Mouse (Mus musculus) adrenal gland, adult 2 months (tissue): Measurements from ENCODE around the gene 1700028J19Rik. TPM values are rescaled to one million over a fixed set of nuclear protein-coding genes. Genes with fewer than 3 reads are reported as not detected.

ENCODE experiments used
- DNase-seq: peaks from one replicate; pipeline ENCODE4 v3.0.0; 2021
- long read RNA-seq: library from polyadenylated mRNA; stranded (forward); transcript quantifications from one replicate; pipeline ENCODE4 v2.0.0, GENCODE M21; 2021
- polyA plus RNA-seq: library from polyadenylated mRNA; depleted of rRNA; stranded (reverse); fragments of >200 nt; gene quantifications from 2 replicates; pipeline ENCODE4 v1.2.3, GENCODE M21; 2012; rRNA removed
- total RNA-seq, 2 experiments: library from RNA; stranded (reverse); gene quantifications; 2 replicates each; pipeline ENCODE4 v1.2.3; 2021

Gene 1700028J19Rik
- total RNA-seq (1 to 10 TPM in 1 of 2 experiments, under 1 TPM in 1; 0.66 to 1.4 TPM), polyA plus RNA-seq (1.2 and 1.8 TPM in 2 replicates)
- long read RNA-seq, result 0 reads

DNA sequence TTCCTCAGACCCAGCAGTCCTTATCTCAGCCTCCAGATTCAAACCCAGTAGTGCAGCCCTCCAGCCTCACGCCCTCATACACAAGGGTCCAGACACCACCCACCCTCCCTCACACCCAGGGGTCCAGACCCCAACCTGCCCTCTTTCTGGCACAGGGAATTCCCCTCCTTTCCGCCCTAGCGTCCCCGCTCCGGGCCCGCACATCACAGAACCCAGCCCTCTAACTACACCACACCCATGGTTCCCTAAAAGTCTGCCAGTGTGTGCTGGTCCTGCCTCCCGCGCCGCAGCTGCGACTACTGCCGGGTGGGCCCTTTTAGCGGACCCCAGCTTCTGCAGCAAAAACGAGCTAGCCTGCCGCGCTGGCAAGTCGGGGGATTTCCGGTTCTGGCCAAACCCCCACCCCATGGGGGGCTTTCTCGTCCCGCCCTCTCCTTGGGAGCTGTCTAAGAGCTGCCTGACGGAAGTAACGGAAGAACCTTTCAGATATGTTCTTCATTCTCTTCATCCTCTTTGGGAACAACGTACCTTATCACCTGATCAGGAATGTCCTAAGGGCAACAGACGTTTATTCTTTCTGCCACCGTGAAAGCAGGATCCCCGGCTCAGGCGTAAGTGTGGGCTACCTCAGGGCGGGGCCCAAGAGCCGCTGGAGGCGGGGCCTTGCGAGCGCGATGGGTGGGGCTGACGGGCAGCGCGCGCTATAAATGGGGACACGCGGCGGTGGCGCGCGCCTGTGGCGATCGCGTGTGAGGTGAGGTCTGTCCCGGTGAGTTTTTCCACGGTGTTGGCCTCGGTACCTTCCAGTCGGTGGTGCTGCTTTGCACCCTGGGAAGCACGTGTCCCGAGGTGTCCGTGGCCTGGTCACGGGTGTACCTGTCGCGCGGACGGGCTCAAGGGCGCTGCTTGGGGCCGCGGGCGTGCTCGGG lies at the start of gene 1700028J19Rik, which contains the start of gene 2410002F23Rik:
Gene 1700028J19Rik, minus strand, starts transcription at position 641 of the 929 bp plus-strand sequence.
Gene 2410002F23Rik, plus strand, starts transcription at position 668 of the 929 bp plus-strand sequence.
- DNase-seq, result peak; percentile 91

DNA sequence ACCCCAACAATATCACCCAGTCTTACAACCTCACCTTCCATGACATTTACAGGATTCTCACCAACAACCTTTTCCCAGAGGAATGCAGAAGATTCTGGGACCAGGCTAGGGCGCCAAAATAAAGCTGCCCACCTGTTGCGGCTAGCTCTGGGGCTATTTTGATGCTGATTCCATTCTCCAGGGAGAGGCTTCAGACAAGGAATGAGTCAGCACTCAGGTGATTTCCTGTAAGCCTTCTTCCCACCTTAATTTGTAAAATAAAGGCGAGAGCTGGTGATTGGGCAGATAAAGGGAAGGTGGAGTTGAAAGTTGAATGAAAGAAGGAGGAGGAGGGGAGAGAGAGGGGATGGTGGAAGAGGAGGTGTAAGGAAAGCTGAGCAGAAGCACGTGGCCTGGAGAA lies 44.9 kb upstream of the 1700028J19Rik start:
- no peak for DNase-seq

DNA sequence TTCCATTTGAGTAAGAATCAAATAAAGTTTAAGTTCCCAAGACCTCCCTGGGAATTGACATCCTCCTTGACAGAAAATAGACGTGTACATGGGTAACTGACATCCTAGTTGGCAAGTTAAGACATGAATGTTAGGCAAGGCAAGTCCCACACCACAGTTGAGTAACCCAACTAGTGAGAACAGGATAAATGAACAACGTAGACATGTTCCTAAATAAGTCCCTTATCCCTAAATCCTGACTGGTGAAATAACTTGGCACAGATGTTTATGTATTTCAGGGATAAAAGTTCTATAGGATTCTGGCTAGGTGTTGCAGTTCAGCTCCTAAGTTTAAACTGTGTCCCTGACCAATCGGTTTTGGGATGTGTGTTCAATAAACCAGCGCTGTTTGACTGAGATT lies 44.5 kb upstream of the 1700028J19Rik start:
- DNase-seq, result no peak

- no peak for DNase-seq
These were observed 41.3 kb upstream of the 1700028J19Rik start for GRCm38 (mm10) chr7:44287760-44288159.

DNA sequence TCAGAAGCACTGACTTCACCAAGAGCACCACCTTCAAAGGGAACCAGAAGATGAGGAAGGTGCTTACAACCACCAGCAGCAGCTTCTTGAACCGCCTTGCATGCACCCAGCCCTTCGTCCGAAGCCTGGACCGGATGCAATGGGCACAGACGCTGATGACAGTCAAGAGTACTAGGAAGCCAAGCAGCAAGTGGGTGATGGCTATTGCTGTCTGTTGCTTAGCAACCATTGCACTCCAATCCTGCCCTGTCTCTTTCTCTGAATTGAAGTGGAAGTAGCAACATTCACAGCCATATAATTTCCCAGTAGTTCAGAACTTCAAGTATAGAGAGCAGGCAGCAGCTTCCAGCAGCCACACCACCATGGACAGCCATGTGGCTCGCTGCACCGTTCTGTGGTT lies 35.1 kb upstream of the 1700028J19Rik start:
- DNase-seq, result no peak

DNA sequence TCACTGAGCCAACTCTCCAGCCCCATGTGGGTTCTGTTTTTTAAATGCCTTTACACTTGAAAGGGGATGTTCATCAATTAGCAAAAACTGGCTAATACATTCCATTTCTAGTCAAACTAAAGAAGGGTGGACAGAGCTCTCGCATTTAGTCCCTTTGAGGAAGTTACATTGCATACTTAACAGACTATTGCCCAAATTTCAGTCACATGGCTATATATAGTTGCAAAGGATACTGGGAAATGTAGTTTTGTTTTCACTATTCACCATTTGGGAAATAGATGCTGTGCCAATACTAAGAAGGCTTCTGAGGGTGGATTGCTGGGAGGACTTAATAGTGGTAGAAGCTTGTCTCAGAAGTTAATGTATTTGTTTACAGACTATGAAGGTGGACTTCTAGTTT lies 34.5 kb upstream of the 1700028J19Rik start:
- no peak for DNase-seq

- DNase-seq, result no peak
These were observed 30.7 kb upstream of the 1700028J19Rik start for GRCm38 (mm10) chr7:44277250-44277622.

DNA sequence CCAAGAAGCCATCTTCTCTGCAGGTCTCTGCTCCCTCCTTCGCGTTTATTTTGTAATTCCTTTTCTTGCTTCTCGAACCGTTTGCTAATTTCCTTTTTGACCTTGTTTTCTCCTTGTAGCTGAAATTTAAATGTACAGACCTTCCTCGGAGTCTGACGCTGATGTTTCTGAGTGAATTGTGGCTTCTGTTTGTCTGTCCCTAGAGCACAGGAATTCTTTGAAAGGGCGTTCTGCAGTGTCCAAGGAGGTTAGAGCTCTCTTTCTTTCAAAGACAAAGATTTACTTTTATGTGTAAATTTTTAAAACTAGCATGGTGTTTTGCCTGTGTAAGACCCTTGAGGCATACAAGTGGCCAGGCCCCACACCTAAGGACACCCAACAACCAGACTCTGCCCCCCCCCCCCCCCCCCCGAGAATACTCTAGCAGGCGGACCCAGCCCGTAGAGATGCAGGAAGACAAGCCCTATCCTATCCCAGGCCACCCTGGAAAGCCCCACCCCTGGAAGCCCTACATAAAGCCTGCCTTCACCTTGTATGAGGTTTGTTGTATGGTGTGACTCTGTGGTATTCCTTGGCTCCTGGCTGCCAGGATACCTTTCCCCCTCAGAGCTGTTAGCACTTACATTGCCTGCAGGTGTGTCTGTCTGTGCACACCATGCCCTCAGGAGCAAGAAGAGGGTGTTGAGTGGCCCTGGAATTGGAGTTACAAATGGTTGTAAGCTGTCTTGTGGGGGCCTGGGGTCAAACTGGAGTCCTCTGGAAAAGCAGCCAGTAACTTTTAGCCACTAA lies 30.2 kb upstream of the 1700028J19Rik start:
- no peak for DNase-seq

- no peak for DNase-seq
These were observed 29.1 kb upstream of the 1700028J19Rik start for GRCm38 (mm10) chr7:44275546-44275945.

GRCm38 (mm10) chr7:44274096-44274495 lies 27.6 kb upstream of the 1700028J19Rik start:
- DNase-seq, result no peak

GRCm38 (mm10) chr7:44273446-44273845 lies 27.0 kb upstream of the 1700028J19Rik start:
- no peak for DNase-seq

DNA sequence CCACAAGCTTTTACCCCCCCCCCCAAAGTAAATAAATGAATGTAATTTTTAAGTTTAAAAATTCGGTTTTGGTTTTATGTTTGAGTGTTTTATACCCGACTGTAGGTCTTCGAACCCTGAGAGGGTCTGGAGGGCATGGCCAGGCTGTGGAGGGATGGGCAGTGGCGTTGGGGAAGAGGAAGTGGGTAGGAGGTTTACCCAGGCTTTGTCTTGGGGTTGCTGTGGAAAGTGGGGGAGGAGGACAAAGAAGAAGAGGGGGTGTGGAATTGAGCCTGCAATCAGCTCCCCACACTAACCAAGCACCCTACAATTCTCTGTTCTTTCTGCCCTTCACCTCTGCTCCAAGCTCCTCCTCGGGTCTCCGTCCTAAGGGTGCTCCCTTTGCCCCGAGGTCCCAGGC lies 26.1 kb upstream of the 1700028J19Rik start:
- no peak for DNase-seq

- no peak for DNase-seq
These were observed 24.8 kb upstream of the 1700028J19Rik start for GRCm38 (mm10) chr7:44271309-44271708.

GRCm38 (mm10) chr7:44269397-44269796 lies 22.9 kb upstream of the 1700028J19Rik start:
- DNase-seq, result no peak

- no peak for DNase-seq
These were observed 21.6 kb upstream of the 1700028J19Rik start for GRCm38 (mm10) chr7:44268117-44268516.

GRCm38 (mm10) chr7:44262791-44263643 lies 16.5 kb upstream of the 1700028J19Rik start:
- DNase-seq, result peak; percentile 89

DNA sequence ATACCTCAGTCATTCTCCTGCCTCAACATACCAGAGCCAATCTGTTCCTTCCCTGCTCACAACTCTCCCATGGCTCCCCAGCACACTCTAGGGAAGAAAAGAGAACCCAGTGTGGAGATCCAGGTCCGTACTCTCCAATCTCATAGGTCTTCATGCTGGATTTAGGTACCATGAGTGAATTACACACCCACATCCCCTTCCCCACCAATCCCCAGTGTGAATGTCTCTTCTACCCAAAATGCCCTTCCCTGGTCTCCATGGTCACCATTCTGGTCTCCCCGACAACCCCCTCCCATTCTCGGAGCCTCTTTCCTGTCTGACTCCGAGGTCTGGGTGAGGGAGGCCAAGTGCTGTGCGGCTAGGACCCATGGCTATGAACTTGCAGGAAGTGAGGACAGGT lies 14.7 kb upstream of the 1700028J19Rik start, which contains the start of gene Gm15517:
Gene Gm15517, plus strand, starts transcription at position 301 of the 400 bp plus-strand sequence.
- no peak for DNase-seq

DNA sequence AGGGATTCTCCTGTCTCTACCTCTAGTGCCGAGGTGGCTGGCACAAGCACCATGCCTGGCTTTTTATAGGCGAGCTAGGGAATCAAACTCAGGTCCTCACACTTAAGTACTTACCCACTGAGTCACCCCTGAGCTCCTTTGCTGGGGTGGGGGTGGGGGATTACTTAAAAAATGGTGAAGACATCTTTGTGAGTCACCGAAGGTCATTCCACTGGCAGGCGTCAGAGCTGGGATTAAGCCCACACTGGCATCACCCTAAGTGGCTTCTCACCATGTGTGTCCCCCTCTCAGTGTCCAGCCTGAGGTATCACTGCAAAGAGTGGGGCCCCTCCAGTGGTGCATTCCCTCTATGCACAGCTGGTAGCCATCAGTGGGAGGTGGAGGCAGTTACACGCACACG lies 13.9 kb upstream of the 1700028J19Rik start:
- peak; percentile 50 for DNase-seq

- DNase-seq, result no peak
These were observed 10.8 kb upstream of the 1700028J19Rik start, which contains the start of gene Acp4 for GRCm38 (mm10) chr7:44257278-44257677. TSS of gene Acp4 (minus strand) at chr7:44257378.

- DNase-seq, result no peak
These were observed 8.4 kb upstream of the 1700028J19Rik start for GRCm38 (mm10) chr7:44254930-44255329.

DNA sequence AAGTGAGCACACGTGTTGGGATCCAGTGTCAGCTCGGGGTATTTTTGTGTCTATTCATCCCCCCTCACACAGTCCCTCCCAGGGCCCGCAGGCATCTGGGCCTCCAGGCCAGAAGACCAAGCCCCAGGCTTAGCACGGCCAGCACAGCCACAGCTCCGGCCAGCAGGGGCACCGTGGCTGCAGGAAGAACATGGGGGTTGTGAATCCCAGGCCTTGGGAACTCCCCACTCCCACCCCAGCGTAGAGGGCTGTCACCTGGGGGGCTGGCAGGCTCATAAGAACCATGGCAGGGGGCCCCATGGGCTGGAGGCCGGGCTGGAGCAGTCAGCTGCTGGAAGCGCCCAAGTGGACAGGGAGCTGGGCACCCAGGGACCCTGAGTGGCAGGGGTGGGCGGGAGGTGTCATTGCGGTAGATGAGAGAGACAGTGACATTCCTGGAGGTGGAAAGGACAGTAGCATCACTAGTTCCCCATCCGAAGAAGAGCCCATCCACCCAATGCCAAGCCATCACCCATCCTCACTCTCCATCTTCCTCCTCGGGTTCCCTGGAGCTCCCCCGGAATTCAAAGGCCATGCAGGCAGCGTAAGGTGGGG lies 6.6 kb upstream of the 1700028J19Rik start:
- DNase-seq, result no peak
